Mouse (Mus musculus): ENCODE measurements at regions not wholly inside any gene's neighbourhood (a gene's known extent, or its start where the extent isn't known, plus 50 kb on each side); places are given as distances from the start of the nearest gene placed in this dataset.
A peak's percentile ranks its signal among the peaks of the same experiment; 100 is the strongest.

DNA sequence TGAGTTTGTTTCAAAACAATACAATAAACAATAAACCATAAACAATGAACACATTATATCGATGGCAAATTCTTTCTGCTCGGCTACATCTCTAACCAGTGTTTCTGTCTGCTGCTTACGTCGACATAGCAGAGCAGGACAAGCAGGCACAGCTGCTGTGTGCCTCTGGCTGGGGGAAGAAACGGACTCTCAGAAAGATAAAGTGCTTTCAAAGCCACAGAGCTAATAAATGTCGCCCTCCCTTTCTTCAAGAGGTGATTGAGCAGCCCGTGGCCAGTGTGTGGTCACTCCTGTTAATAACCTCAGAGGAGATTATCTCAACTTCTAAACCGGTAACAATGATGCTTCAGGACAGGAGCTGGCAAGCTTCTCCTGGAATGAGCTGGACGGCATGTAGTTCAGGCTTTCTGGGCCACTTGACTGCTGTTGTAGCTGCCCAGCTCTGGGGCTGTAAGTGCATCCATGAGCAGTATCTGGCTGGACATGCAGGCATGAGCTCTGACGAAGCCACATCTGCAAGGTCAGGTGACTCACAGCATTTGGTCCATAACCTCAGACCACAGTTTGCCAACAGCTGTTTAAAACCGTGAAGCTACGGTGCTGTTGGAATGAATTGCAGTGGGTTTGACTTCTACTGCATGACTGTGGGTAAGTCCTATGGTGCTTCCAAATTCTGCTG is 55.6 kb downstream of the Evx1 start:
- Histone ChIP-seq H3K27me3 (ENCODE audit: control insufficient read depth, insufficient read depth, low read length) (peaks cover 6% of the 10 kb centered on the region; the same call in 1 of the 2 replicates), H3K4me1 (ENCODE audit: control insufficient read depth, insufficient read depth, low read length) (no peaks in the 10 kb centered on the region), H3K4me2 (replicated peaks; ENCODE audit: low read depth, low read length, severe bottlenecking) (0 out of 2 replicates have a peak overlapping the region, but pooled peaks have one; percentile 15), H3K27ac (replicated peaks; ENCODE audit: low read depth, low read length) (no peak overlapping the region), H3K4me3 (replicated peaks; ENCODE audit: low read length) (no peak overlapping the region), H3K9ac (ENCODE audit: low read depth, low read length, severe bottlenecking) (no peak overlapping the region), H3K9me3 (ENCODE audit: control insufficient read depth, low read length) (no peaks in the 10 kb centered on the region), H3K36me3 (ENCODE audit: control insufficient read depth, insufficient read depth, low read length) (no peaks in the 10 kb centered on the region)
- DNase-seq (ENCODE audit: low spot score) (peak; percentile 14), ATAC-seq (ENCODE audit: low FRiP score, low read depth) (no peak; the same call in 1 of the 2 replicates)
- TF ChIP-seq POLR2A (IDR thresholded peaks at IDR 0.05; ENCODE audit: borderline replicate concordance, extremely low read depth, insufficient read depth, insufficient read length), result no peak
- WGBS, result 14% methylated on average over 12 of the region's 12 CpGs

DNA sequence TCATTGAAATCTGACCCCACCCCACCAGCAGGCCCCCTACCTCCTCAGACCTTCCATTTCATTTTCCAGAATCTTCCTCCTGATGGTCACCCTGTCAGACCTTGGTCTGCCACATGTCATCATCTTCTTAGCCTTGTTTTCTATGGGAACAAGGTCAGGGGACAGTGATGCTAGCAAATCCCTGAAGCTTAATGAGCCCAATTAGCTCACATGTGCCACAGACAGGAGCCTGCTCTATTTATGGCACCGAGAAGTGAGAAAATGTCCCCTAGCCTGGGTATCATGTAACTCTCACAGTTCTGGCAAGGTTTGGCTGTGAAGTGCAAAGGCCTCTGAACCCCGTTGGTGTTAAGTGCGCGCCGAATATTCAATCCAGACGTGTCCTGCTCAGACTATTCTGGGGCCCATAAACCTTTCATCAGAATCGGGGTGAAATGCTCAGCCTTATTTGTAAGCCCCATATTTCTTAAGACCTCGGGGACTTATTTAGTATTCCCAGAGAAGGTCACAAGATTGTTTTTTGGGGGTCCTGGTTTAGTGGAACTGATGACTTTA is 57.6 kb downstream of the Evx1 start:
- DNase-seq (ENCODE audit: low spot score), result no peak
- TF ChIP-seq POLR2A (IDR thresholded peaks at IDR 0.05; ENCODE audit: borderline replicate concordance, extremely low read depth, insufficient read depth, insufficient read length), result no peak
- H3K36me3 ChIP-seq (ENCODE audit: control insufficient read depth, insufficient read depth, low read length), result no peaks in the 10 kb centered on the region
- 25% methylated on average over 8 of the region's 8 CpGs for WGBS
- no peak overlapping the region for H3K9ac ChIP-seq (ENCODE audit: low read depth, low read length, severe bottlenecking)
- H3K27me3 ChIP-seq (ENCODE audit: control insufficient read depth, insufficient read depth, low read length), result peaks cover 6% of the 10 kb centered on the region; the same call in 1 of the 2 replicates
- H3K4me1 ChIP-seq (ENCODE audit: control insufficient read depth, insufficient read depth, low read length), result no peaks in the 10 kb centered on the region
- no peak overlapping the region for H3K4me2 ChIP-seq (replicated peaks; ENCODE audit: low read depth, low read length, severe bottlenecking)
- H3K9me3 ChIP-seq (ENCODE audit: control insufficient read depth, low read length), result no peaks in the 10 kb centered on the region
- no peak overlapping the region for H3K4me3 ChIP-seq (replicated peaks; ENCODE audit: low read length)
- no peak overlapping the region for H3K27ac ChIP-seq (replicated peaks; ENCODE audit: low read depth, low read length)
- no peak for ATAC-seq (ENCODE audit: low FRiP score, low read depth)

DNA sequence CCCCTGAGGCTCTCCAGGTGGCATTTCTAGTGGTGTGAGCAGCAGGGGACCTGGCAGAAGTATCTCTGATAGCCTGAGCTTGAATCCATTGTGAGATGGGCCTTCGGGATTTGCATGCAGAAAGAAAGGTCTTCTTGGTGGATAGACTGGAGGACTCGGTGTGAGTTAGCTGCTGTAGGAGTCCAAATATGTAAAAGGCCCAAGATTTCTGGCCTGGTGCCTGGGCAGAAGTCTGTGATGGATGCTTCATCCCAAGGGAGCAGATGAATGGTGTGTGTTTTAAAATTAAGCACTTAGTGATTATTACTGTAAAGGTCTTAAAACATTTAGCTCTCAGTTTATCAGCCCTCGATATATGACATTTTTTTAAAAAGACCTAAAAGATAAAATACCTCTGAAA is 65.8 kb downstream of the Evx1 start:
- 88% methylated on average over 3 of the region's 3 CpGs for WGBS
- Histone ChIP-seq H3K4me1 (ENCODE audit: control insufficient read depth, insufficient read depth, low read length) (no peaks in the 10 kb centered on the region), H3K27ac (replicated peaks; ENCODE audit: low read depth, low read length) (no peak overlapping the region), H3K27me3 (ENCODE audit: control insufficient read depth, insufficient read depth, low read length) (no peaks in the 10 kb centered on the region), H3K4me3 (replicated peaks; ENCODE audit: low read length) (no peak overlapping the region), H3K36me3 (ENCODE audit: control insufficient read depth, insufficient read depth, low read length) (no peaks in the 10 kb centered on the region), H3K9ac (ENCODE audit: low read depth, low read length, severe bottlenecking) (no peak overlapping the region), H3K4me2 (replicated peaks; ENCODE audit: low read depth, low read length, severe bottlenecking) (no peak overlapping the region), H3K9me3 (ENCODE audit: control insufficient read depth, low read length) (no peaks in the 10 kb centered on the region)
- ATAC-seq (ENCODE audit: low FRiP score, low read depth) (no peak), DNase-seq (ENCODE audit: low spot score) (no peak)
- no peak for TF ChIP-seq POLR2A (IDR thresholded peaks at IDR 0.05; ENCODE audit: borderline replicate concordance, extremely low read depth, insufficient read depth, insufficient read length)

DNA sequence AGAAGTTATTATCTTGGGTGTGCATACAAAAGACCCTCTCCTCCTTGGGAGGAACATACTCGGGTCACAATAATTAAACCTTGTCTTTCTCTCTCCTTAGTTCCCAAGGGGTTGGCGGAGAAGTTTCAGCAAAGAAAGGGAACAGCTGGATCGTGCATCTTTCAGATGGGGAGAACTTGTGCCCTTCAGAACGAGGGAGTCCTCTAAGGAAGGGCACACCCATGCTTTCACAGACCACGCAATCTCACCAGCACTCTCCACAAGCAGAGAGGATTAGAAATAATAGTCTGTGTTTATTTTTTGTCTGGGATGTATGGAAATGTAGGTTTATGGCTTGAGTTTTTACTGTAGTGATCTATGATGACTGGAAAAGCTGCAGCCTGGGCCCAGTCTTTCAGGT is 66.3 kb downstream of the Evx1 start:
- TF ChIP-seq POLR2A (IDR thresholded peaks at IDR 0.05; ENCODE audit: borderline replicate concordance, extremely low read depth, insufficient read depth, insufficient read length), result no peak
- Histone ChIP-seq H3K9ac (ENCODE audit: low read depth, low read length, severe bottlenecking) (no peak overlapping the region), H3K4me2 (replicated peaks; ENCODE audit: low read depth, low read length, severe bottlenecking) (no peak overlapping the region), H3K9me3 (ENCODE audit: control insufficient read depth, low read length) (no peaks in the 10 kb centered on the region), H3K4me3 (replicated peaks; ENCODE audit: low read length) (no peak overlapping the region), H3K4me1 (ENCODE audit: control insufficient read depth, insufficient read depth, low read length) (no peaks in the 10 kb centered on the region), H3K27me3 (ENCODE audit: control insufficient read depth, insufficient read depth, low read length) (no peaks in the 10 kb centered on the region), H3K36me3 (ENCODE audit: control insufficient read depth, insufficient read depth, low read length) (no peaks in the 10 kb centered on the region), H3K27ac (replicated peaks; ENCODE audit: low read depth, low read length) (no peak overlapping the region)
- WGBS, result 66% methylated on average over 5 of the region's 5 CpGs
- ATAC-seq (ENCODE audit: low FRiP score, low read depth) (no peak), DNase-seq (ENCODE audit: low spot score) (no peak)

DNA sequence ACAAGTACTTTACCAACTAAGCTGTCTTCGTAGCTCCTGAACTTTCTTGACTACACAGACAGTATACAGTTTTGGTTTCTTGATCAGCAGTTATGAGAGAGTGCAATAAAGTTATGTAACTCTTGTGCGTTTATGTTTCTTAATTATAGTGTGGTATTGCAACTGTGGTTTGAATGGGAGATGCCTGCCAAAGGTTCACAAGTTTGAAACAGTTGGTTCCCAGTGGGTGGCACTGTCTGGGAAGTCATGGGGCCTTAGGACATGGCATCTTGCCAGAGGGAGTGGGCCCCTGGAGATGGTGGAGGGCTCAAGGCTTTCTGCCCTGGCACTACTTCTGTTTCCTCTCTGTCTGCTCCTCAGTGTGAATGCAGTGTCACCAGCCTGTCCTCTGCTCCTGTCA is 71.7 kb downstream of the Evx1 start:
- 77% methylated on average over 2 of the region's 2 CpGs for WGBS
- no peak overlapping the region for H3K9ac ChIP-seq (ENCODE audit: low read depth, low read length, severe bottlenecking)
- H3K9me3 ChIP-seq (ENCODE audit: control insufficient read depth, low read length), result no peaks in the 10 kb centered on the region
- no peak for DNase-seq (ENCODE audit: low spot score)
- H3K4me3 ChIP-seq (replicated peaks; ENCODE audit: low read length), result no peak overlapping the region
- no peak overlapping the region for H3K4me2 ChIP-seq (replicated peaks; ENCODE audit: low read depth, low read length, severe bottlenecking)
- H3K4me1 ChIP-seq (ENCODE audit: control insufficient read depth, insufficient read depth, low read length), result 0 out of 2 replicates have a peak, but pooled peaks cover 2% of the 10 kb centered on the region
- no peak for ATAC-seq (ENCODE audit: low FRiP score, low read depth)
- TF ChIP-seq POLR2A (IDR thresholded peaks at IDR 0.05; ENCODE audit: borderline replicate concordance, extremely low read depth, insufficient read depth, insufficient read length), result no peak
- H3K36me3 ChIP-seq (ENCODE audit: control insufficient read depth, insufficient read depth, low read length), result no peaks in the 10 kb centered on the region
- no peaks in the 10 kb centered on the region for H3K27me3 ChIP-seq (ENCODE audit: control insufficient read depth, insufficient read depth, low read length)
- H3K27ac ChIP-seq (replicated peaks; ENCODE audit: low read depth, low read length), result no peak overlapping the region

Measured in limb, embryonic 14.5 days (tissue).